Mouse (Mus musculus) liver, adult 2 months (tissue): ENCODE measurements around the gene Dhx8.

Source experiments
- CTCF ChIP-seq: fragments of 200-500 bp; IDR thresholded peaks from 2 replicates; pipeline ENCODE4 v1.5.1; 2011; ENCODE audit warnings: low read depth, low read length, control low read depth
- POLR2A ChIP-seq: fragments of 200-500 bp; IDR thresholded peaks from 2 replicates; pipeline ENCODE4 v1.6.1; 2011; ENCODE audit warnings: low read length, control low read depth; ENCODE audit not compliant: insufficient read depth; ENCODE audit errors: extremely low read depth

- TF ChIP-seq CTCF (no peak), POLR2A (no peak)
These were observed 39.3 kb downstream of the Dhx8 start for GRCm38 (mm10) chr11:101772027-101772426.
